Mouse (Mus musculus) limb, embryonic 12.5 days (tissue): ENCODE measurements around the gene AI467606. TPM values are rescaled to one million over a fixed set of nuclear protein-coding genes. Genes with fewer than 3 reads are reported as not detected.

ENCODE experiments used
- ATAC-seq: fragments of 200-750 bp; cut with Nextera tagmentation; 2 replicates; pipeline ENCODE4 v1.8.0; 2017; ENCODE audit warnings: low read depth, moderate TSS enrichment; ENCODE audit not compliant: insufficient number of reproducible peaks, insufficient read depth, low FRiP score, low TSS enrichment
- H3K27ac ChIP-seq: fragments of 300-500 bp; sonication (generic); 2 replicates; pipeline ENCODE4 v1.5.1; 2016; ENCODE audit warnings: mild to moderate bottlenecking, moderate library complexity
- H3K27me3 ChIP-seq: fragments of 300-500 bp; sonication (generic); 2 replicates; pipeline ENCODE4 v1.6.1; 2016; ENCODE audit warnings: mild to moderate bottlenecking, moderate library complexity
- H3K36me3 ChIP-seq: fragments of 300-500 bp; sonication (generic); 2 replicates; pipeline ENCODE4 v1.6.1; 2016; ENCODE audit warnings: mild to moderate bottlenecking, moderate library complexity
- H3K4me1 ChIP-seq: fragments of 300-500 bp; sonication (generic); replicated peaks from 2 replicates; pipeline ENCODE4 v1.6.1; 2016
- H3K4me2 ChIP-seq: fragments of 300-500 bp; sonication (generic); 2 replicates; pipeline ENCODE4 v1.6.1; 2016; ENCODE audit warnings: mild to moderate bottlenecking, moderate library complexity
- H3K4me3 ChIP-seq: fragments of 300-500 bp; sonication (generic); replicated peaks from 2 replicates; pipeline ENCODE4 v1.5.1; 2016; ENCODE audit warnings: mild to moderate bottlenecking
- H3K9ac ChIP-seq: fragments of 300-500 bp; sonication (generic); replicated peaks from 2 replicates; pipeline ENCODE4 v1.6.1; 2016; ENCODE audit warnings: mild to moderate bottlenecking, moderate library complexity
- H3K9me3 ChIP-seq: fragments of 300-500 bp; sonication (generic); 2 replicates; pipeline ENCODE4 v1.6.1; 2016; ENCODE audit warnings: mild to moderate bottlenecking, moderate library complexity
- WGBS: fragments of 180-500 bp; shearing (Covaris S2); methylation state at CpG from one replicate; pipeline ENCODE4 v1.1.7; 2016; 5-methylcytosine and 5-hydroxymethylcytosine counted together
- polyA plus RNA-seq: library from polyadenylated mRNA; unstranded; fragments of >200 nt; fragmentation: Nextera tagmentation; extraction: Ambion mirVana; gene quantifications from 2 replicates; pipeline ENCODE4 v1.2.1, GENCODE M21; 2016

AI467606 gene
- 1.4 and 1.8 TPM in 2 replicates for polyA plus RNA-seq

DNA sequence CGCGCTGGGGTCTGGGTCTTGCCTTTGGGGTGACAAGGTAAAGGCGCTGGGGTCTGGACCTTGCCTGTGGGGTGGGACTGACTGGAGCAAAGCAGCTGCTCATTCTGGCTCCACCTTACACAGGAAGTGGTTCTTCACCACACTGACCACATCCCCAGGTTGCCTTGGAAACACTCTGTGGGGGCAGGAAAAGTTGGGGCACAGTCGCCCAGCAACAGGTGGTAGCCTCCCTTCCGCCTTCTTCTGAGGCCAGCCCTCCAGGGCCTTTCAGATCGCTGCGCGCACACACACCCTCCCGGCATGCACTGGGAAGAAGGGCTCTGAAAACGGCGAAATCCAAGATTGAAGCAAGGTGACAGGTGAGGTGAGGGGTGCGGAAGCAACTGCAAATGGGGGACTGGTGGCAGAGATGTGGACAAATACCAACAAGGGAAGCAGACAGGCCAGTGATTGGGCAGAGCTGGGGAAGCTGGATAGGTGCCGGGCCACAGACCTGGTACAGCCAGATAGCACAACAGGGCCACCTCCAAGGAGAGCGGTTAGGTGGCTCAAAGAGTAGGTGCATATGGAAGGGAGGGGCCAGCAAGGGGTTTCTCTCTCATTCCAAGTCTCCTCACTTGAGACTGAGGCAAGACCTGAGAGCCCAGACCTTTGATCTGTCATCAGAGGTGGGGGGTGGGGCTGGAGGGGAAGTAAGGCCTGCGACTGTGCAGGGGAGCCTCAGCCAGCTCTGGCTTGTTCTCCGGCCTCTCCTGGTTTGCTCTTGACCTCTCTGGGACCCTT is at the start of gene AI467606:
AI467606 (plus strand) TSS at position 246 of the 783 bp plus-strand sequence.
- Histone ChIP-seq H3K4me3 (no peak within 1 kb of the TSS), H3K36me3 (no peaks in the 10 kb centered on the region), H3K9me3 (no peaks in the 10 kb centered on the region), H3K9ac (no peak within 1 kb of the TSS), H3K4me1 (peaks cover 18% of the 10 kb centered on the region), H3K27me3 (no peaks in the 10 kb centered on the region; the same call in 1 of the 2 replicates), H3K4me2 (peak within 1 kb of the TSS; percentile 21), H3K27ac (no peak within 1 kb of the TSS)
- no peak for ATAC-seq
- WGBS, result 55% methylated on average over 16 of the region's 16 CpGs

DNA sequence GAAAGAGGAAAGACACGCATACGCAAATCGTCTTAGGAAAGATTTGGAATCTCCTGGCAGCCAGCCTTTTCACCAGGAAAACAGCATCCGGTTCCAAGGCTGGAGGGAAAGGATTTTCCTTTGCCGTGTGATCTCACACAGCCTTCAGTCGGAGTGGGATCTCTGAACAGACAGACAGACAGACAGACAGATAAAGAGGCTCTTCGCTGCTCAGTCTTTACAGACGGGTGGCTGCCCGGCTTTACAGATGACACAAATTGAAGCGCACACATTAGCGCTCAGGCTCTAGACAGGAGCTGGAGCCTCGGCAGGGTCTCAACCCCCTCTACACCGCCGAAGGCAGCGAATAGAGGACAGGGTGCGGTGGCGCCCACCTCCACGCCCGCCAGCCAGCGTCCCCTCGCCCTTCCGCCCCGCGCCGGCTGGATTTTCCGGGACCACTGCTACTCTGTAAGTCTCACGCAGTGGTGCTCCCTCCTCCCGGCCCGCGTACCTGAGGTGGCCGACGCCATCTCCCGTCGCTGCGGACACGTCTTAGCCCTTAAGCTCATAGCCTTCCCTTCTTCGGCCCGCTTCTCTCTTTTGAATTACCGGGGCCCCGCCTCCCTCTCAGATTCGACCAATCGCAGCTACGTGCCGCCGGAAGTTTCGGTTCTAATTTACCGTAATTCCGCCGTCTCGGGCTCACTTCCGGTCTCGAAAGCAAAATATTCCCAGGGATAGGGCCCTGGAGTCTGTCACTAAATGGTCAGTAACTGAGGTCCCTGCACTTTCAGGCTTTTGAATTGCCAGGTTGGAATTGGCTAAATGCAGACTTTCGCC is 49.1 kb upstream of the AI467606 start, which contains the start of gene Kif22:
Kif22 (minus strand) TSS at position 621 of the 822 bp plus-strand sequence.
- WGBS, result under 1% methylated on average over 53 of the region's 53 CpGs
- Histone ChIP-seq H3K4me1 (peaks cover 17% of the 10 kb centered on the region), H3K27me3 (no peaks in the 10 kb centered on the region), H3K36me3 (peaks cover 22% of the 10 kb centered on the region), H3K9ac (peak within 1 kb of the TSS; percentile 83), H3K4me3 (peak within 1 kb of the TSS; percentile 86), H3K9me3 (no peaks in the 10 kb centered on the region), H3K4me2 (peak within 1 kb of the TSS; percentile 82), H3K27ac (peak within 1 kb of the TSS; percentile 76; the same call in 1 of the 2 replicates)
- peak; percentile 75; the same call in 1 of the 2 replicates for ATAC-seq

DNA sequence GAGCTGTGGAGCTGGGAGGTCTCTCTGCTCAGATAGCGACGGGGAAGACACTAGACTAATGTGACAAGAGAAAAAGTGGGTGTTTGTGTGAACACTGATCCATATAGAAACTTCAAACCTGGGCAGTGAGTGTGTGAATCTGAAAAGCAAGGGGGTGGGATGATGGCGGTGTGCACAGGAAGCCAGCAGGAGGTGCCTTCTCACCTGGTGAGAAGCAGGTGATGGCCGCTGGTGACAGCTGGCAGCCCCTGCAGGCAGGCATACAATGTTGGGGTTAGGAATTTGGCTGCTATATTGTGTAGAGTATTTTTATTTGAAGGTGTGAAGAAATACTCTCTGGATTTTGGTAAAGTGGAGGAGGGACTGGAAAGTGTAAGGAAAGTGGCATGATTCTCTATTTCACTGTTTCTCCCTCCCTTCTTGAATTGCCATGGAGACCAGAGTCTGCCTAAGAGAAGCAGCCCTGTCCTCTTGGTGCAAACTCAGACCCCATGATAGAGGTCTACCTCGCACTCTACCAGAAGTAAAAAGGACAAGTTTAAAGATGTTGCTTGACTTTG is 36.1 kb upstream of the AI467606 start:
- 78% methylated on average over 5 of the region's 5 CpGs for WGBS
- H3K27me3 ChIP-seq, result peaks cover 3% of the 10 kb centered on the region; the same call in 1 of the 2 replicates

DNA sequence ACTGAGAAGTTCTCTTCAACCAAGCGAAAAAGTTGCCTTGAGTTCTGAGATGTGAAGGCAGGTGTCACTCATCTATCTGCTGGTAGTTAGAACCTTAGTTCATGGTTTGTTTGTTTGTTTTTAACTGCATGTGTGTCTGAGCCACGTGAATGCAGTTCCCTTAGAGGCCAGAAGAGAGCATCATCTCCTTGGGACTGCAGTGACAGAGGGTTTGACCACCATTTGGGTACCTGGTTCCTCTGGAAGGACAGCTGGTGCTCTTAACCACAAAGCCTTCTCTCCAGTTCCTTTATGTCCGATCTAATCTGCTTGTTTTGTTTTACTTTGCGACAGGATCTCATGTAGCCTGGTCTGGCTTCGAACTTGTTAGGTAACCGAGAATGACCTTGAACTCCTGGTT is 25.6 kb upstream of the AI467606 start:
- 86% methylated on average over 6 of the region's 6 CpGs for WGBS
- 0 out of 2 replicates have a peak, but pooled peaks cover 4% of the 10 kb centered on the region for H3K27me3 ChIP-seq
- ATAC-seq, result no peak
- H3K4me2 ChIP-seq, result no peak overlapping the region
- no peaks in the 10 kb centered on the region for H3K4me1 ChIP-seq
- H3K9me3 ChIP-seq, result 0 out of 2 replicates have a peak, but pooled peaks cover 3% of the 10 kb centered on the region
- no peak overlapping the region for H3K9ac ChIP-seq
- H3K36me3 ChIP-seq, result no peaks in the 10 kb centered on the region
- H3K27ac ChIP-seq, result no peak overlapping the region
- no peak overlapping the region for H3K4me3 ChIP-seq

More for the DNA sequence above, 36.1 kb upstream of the AI467606 start:
- no peak overlapping the region for H3K4me3 ChIP-seq
- H3K4me2 ChIP-seq, result no peak overlapping the region
- no peak overlapping the region for H3K27ac ChIP-seq
- ATAC-seq, result no peak
- no peaks in the 10 kb centered on the region for H3K4me1 ChIP-seq
- H3K9me3 ChIP-seq, result no peaks in the 10 kb centered on the region
- no peak overlapping the region for H3K9ac ChIP-seq
- no peaks in the 10 kb centered on the region for H3K36me3 ChIP-seq

DNA sequence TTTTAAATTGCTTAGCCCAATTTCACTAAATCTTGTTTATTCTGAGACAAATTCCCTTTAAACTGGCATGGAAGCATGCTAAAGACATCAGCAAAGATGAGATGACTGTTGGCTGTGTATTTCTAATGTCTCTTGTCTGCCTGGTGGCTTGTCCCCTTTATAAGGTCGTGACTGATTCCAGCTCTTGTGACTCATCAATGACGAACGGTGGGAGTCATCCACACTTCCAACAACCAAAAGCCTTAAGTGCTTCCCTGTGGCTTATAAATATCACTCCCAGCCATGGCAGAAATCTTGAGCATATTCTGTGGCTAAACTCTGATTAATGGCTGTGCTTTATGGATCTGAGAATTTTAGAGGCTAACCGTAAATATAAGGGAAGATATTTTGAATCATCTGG is 24.8 kb upstream of the AI467606 start:
- Histone ChIP-seq H3K27ac (no peak overlapping the region), H3K27me3 (0 out of 2 replicates have a peak, but pooled peaks cover 3% of the 10 kb centered on the region), H3K4me2 (no peak overlapping the region), H3K9ac (no peak overlapping the region), H3K4me1 (no peaks in the 10 kb centered on the region), H3K36me3 (no peaks in the 10 kb centered on the region), H3K9me3 (0 out of 2 replicates have a peak, but pooled peaks cover 3% of the 10 kb centered on the region), H3K4me3 (no peak overlapping the region)
- WGBS, result 75% methylated on average over 4 of the region's 4 CpGs
- no peak for ATAC-seq

DNA sequence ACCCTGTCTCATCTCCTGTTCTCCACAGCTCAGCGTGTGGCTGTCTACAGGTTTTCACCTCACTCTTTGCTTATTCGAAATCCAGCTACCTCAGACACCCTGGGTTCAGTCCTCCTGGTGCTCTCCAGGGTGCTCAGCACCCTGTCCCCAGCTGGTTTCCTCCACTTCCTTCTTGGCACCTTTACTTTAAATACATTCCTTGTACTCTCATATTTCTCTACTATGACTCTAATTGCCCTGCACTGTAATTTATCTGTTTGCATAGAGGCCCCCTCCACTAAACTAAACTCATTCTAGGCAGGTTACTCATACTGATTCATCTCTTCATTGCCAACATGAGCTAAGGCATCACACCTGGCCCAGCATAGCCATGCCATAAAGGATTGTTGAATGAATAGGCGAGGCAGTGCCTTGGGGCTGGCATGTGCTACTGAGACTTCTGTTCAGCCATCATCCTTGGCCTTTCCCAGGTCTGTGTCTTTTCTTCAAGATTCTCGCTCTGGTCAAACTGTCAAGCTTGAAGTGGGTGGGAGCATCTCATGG is 20.2 kb upstream of the AI467606 start:
- no peak for ATAC-seq
- WGBS, result 65% methylated on average over 4 of the region's 4 CpGs

DNA sequence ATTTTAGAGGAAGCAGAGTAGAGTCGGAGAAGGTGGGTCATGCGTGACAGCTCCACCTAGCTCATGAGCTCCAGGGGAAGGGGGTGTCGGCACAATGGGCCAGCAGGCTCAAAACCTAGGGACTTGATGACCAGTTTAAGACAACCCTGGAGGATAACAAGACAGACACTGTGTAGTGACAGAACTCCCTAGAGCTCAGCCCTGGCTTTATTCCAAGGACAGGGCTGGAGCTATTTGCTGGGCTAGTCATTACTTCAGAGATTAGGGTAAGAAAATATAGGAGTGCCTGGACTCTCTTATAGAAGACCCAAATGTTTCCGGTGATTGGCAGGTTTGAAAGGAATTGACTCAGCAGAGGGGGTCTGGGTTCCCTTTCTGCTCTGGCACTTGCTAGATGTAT is 17.9 kb upstream of the AI467606 start:
- H3K36me3 ChIP-seq, result no peaks in the 10 kb centered on the region
- WGBS, result 88% methylated on average over 4 of the region's 4 CpGs
- H3K9ac ChIP-seq, result no peak overlapping the region
- no peak overlapping the region for H3K27ac ChIP-seq
- no peak overlapping the region for H3K4me2 ChIP-seq
- no peaks in the 10 kb centered on the region for H3K4me1 ChIP-seq
- H3K27me3 ChIP-seq, result no peaks in the 10 kb centered on the region
- H3K4me3 ChIP-seq, result no peak overlapping the region
- ATAC-seq, result no peak
- H3K9me3 ChIP-seq, result peaks cover 4% of the 10 kb centered on the region; the same call in 1 of the 2 replicates

More for the DNA sequence above, 20.2 kb upstream of the AI467606 start:
- Histone ChIP-seq H3K4me3 (no peak overlapping the region), H3K4me1 (no peaks in the 10 kb centered on the region), H3K27me3 (no peaks in the 10 kb centered on the region), H3K36me3 (no peaks in the 10 kb centered on the region), H3K4me2 (no peak overlapping the region), H3K9me3 (peaks cover 4% of the 10 kb centered on the region; the same call in 1 of the 2 replicates), H3K9ac (no peak overlapping the region), H3K27ac (no peak overlapping the region)

DNA sequence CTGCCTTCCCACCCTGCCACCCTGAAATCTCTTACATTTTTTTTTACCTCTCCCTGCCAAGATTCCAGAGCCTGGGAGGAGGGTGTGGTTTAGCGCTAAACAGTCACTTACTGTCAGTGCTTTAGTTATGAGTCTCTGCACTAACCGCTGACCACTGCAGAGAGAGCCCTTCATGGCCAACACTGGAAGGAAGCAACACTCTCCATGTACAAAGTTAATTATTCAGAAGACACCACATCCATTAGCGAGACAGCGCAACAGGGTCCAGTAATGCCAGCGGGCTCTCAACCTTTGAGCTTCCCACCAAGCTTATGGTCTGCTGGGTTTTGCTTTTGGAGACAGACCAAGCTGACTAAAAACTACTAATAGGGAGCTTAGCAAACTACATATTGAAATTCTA is 15.0 kb upstream of the AI467606 start:
- Histone ChIP-seq H3K36me3 (no peaks in the 10 kb centered on the region), H3K4me2 (no peak overlapping the region), H3K27me3 (no peaks in the 10 kb centered on the region), H3K4me1 (no peaks in the 10 kb centered on the region; the same call in 1 of the 2 replicates), H3K27ac (no peak overlapping the region), H3K4me3 (no peak overlapping the region), H3K9me3 (peaks cover 4% of the 10 kb centered on the region; the same call in 1 of the 2 replicates), H3K9ac (no peak overlapping the region)
- WGBS, result 91% methylated on average over 5 of the region's 5 CpGs
- no peak for ATAC-seq

DNA sequence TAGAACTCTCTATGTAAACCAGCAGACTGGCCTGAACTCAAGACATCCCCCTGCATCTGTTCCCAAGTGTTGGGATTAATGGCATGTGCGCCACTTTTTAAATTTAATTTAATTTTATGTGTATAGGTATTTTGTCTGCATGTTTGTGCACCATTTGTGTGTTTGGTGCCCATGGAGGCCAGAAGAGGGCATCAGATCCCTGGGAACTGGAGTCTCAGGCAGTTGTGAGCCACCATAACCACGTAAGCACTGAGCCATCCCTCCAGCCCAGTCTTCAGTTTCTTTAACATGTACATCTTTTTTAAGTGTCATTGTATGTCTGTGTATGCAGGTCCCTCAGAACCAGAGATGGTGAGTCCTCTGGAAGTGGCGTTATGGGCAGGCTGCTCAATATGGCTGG is 13.5 kb upstream of the AI467606 start:
- Histone ChIP-seq H3K27ac (no peak overlapping the region), H3K4me3 (no peak overlapping the region), H3K4me1 (no peaks in the 10 kb centered on the region; the same call in 1 of the 2 replicates), H3K36me3 (no peaks in the 10 kb centered on the region), H3K9me3 (peaks cover 4% of the 10 kb centered on the region; the same call in 1 of the 2 replicates), H3K9ac (no peak overlapping the region), H3K4me2 (no peak overlapping the region), H3K27me3 (no peaks in the 10 kb centered on the region)
- WGBS, result 85% methylated on average over 3 of the region's 3 CpGs
- ATAC-seq, result no peak

DNA sequence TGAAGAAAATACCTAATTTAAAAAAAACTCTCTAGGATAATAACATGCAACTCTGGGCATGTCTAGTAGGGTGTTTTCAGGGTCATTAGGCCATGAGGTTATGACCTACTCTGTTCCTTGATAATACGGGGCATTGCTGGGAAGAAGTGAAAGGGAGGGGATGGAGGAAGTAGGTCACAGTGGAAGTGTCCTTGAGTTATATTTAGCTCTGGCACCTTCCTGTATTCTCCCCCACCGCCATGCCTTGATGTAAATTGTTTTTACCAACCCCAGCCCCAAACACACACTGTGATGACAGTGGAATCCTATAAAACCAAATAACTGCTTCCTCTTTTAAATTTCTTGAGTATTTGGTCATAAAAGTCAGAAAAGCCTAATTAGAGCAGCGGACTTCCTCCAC is 11.1 kb upstream of the AI467606 start:
- no peaks in the 10 kb centered on the region for H3K27me3 ChIP-seq
- 43% methylated on average over 3 of the region's 3 CpGs for WGBS
- no peaks in the 10 kb centered on the region for H3K36me3 ChIP-seq
- no peak overlapping the region for H3K4me2 ChIP-seq
- no peak overlapping the region for H3K9ac ChIP-seq
- no peak for ATAC-seq
- no peak overlapping the region for H3K27ac ChIP-seq
- peaks cover under 1% of the 10 kb centered on the region; the same call in 1 of the 2 replicates for H3K9me3 ChIP-seq
- H3K4me1 ChIP-seq, result no peaks in the 10 kb centered on the region; the same call in 1 of the 2 replicates
- H3K4me3 ChIP-seq, result no peak overlapping the region
